Mouse (Mus musculus) liver, adult 2 months (tissue): ENCODE results near the gene Numb.
"Not testable (repeated sequence)": the region's sequence is repeated elsewhere in the genome, so short reads cannot be mapped to it uniquely, and the experiment has no call there.

Experiments
- CTCF ChIP-seq: fragments of 200-500 bp; IDR thresholded peaks from 2 replicates; pipeline ENCODE4 v1.5.1; 2011; ENCODE audit warnings: low read depth, low read length, control low read depth
- POLR2A ChIP-seq: fragments of 200-500 bp; IDR thresholded peaks from 2 replicates; pipeline ENCODE4 v1.6.1; 2011; ENCODE audit warnings: low read length, control low read depth; ENCODE audit not compliant: insufficient read depth; ENCODE audit errors: extremely low read depth

- TF ChIP-seq CTCF, POLR2A: not testable (repeated sequence)
Observed at GRCm38 (mm10) chr12:83885065-83885464, 36.7 kb downstream of the Numb start.
